Mouse (Mus musculus) CH12.LX (cell line): ENCODE results near the gene Ssh2.

ENCODE experiments used
- CTCF ChIP-seq, 2 experiments: IDR thresholded peaks in 1 of 2; conservative IDR thresholded peaks in 1 of 2; 2 replicates each; pipeline ENCODE4 v1.5.1; 2011 to 2012; ENCODE audit warnings: low read depth in 2 of 2, low read length in 2 of 2, improper control_type of control experiment in 1 of 2, inconsistent platforms in 1 of 2, mild to moderate bottlenecking in 1 of 2, moderate library complexity in 1 of 2
- MAX ChIP-seq: IDR thresholded peaks from 2 replicates; pipeline ENCODE4 v1.6.1; 2011; ENCODE audit warnings: low read length, improper control_type of control experiment
- NRF1 ChIP-seq: IDR thresholded peaks from 2 replicates; pipeline ENCODE4 v1.6.1; 2014; ENCODE audit warnings: low read depth, mild to moderate bottlenecking, inconsistent platforms, low read length, improper control_type of control experiment, moderate library complexity
- POLR2A ChIP-seq: IDR thresholded peaks from 2 replicates; pipeline ENCODE4 v1.6.1; 2011; ENCODE audit warnings: low read depth, mild to moderate bottlenecking, improper control_type of control experiment, low read length
- SMC3 ChIP-seq: IDR thresholded peaks from 2 replicates; pipeline ENCODE4 v1.6.1; 2011; ENCODE audit warnings: low read depth, low read length, improper control_type of control experiment
- ZMIZ1 ChIP-seq: IDR thresholded peaks from 2 replicates; pipeline ENCODE4 v1.6.1; 2012; ENCODE audit warnings: low read depth, mild to moderate bottlenecking, inconsistent platforms, low read length, improper control_type of control experiment
- ZNF384 ChIP-seq: IDR thresholded peaks from 2 replicates; pipeline ENCODE4 v1.6.1; 2012; ENCODE audit warnings: low read depth, low read length, improper control_type of control experiment, inconsistent platforms

GRCm38 (mm10) chr11:77321214-77321613 is 105.1 kb downstream of the Ssh2 start:
- TF ChIP-seq CTCF (conservative IDR thresholded peaks at IDR 0.05 in 1 of 2, IDR thresholded peaks at IDR 0.05 in 1 of 2; ENCODE audit: low read depth in 2 of 2, low read length in 2 of 2) (no peak), ZNF384 (no peak), MAX (no peak), SMC3 (no peak), NRF1 (no peak), POLR2A (no peak), ZMIZ1 (no peak)
